Mouse (Mus musculus): ENCODE data around the gene Mdk.
A peak's percentile ranks its signal among the peaks of the same experiment; 100 is the strongest.

Mdk gene

DNA sequence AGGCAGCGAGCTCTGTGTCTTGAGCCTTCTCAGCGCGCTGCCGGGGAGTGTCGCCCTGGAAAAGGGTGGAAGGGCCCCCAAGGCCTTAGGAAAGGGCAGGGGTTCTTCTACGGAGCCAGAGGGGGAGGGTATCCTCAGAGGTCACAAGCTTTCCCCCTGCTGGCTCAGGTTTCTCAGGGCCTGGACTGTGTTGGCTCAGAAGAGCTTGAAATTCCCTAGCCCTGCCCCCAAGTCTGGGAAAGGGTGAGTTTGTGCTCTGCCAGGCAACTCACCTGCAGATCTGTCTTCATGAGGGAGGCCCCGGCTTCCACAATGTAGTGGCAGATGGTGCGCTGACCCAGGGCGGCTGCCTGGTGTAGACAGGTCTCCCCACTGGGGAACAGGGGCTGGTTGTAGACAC lies 1.4 kb upstream of the Mdk start:
- DNase-seq (ENCODE audit: low read depth, low spot score): peak; percentile 68

DNA sequence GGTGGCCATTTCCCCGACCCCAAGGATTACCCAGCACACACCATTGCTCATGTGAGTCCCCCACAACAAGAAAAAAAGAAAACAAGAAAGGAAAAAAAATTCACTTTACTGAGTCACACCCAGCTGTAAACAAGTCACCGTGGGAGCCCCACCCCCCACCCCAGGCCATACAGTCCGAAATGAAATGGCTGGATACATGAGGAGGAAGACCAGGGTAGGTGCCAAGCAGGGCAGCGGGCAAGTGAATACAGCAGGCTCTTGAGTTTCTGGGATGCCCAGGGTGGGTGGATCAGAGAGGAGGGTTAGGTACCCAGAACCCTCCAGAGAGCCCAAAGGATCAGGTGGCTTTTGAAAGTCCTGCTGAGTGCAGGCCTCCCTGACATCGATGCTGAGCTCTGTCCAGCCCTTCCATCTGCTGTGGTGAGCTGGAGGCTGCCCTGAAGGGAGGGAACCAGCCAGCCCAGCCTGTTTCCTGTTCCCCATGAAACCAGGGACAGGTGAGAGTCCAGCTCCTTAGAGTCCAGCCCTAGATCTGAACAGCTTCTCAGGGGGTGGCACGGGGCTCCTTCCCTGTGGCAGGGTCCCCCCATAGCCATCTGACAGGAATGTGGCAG lies 747 bp upstream of the Mdk start:
- DNase-seq (ENCODE audit: low read depth, low spot score): no peak

DNA sequence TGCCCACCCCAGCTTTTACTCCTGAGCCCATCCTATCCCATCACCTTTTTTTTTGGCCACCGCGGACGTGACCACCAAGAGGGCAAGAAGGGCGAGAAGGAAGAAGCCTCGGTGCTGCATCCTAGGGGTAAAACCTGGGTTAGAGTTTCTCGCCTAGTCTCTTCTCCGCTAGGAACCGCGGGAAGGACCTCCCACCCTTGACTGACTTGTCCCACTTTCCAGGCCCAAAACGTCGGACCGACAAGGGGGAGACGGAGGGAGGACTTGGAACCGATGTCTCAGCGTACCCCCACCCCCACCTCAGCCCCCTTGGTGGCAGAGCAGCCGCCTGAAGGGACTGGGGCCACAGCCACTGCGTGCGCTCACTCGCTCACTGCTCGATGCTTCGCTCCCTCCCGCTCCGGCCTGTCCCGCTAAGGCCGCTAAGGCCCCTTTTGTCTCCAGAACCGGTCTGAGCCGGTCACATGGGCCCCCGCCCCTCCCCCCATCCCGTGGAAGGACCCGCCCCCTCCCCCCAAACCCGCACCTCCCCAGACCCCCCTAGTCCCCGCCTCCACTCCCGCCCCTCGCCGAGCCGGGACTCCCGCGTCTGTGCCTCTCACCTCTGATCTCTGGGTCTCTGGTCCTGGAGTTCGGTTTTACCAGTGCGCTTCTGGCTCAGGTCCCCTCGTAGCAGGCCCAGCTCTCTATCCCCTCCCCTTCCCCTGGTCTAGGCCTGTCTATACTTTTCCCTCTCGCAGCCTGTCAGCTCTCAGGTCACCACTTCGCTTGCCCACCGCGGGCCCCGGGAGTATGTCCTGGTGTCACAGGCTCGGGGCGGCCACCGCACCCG lies 553 bp downstream of the Mdk start:
- peak; percentile 93 for DNase-seq (ENCODE audit: low read depth, low spot score)

DNA sequence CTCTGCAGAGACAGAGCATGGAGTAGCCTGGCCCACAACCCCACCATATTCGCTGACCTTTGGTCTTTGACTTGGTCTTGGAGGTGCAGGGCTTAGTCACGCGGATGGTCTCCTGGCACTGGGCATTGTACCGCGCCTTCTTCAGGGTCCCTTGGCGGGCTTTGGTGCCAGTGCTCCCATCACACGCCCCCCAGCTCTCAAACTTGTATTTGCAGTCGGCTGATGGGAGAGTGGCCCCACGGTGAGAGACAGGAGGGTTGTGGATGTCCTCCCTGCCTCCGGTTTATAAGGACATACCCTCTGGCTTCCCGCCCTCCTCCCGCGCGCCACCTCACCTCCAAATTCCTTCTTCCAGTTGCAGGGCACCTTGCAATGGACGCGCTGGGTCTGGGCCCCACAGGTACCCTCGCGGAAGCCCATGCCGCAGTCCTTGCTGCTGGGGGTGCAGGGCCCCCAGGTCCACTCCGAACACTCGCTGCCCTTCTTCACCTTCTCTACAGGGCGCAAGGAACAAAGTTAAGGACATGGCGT lies 1.3 kb downstream of the Mdk start:
- no peak for DNase-seq (ENCODE audit: low read depth, low spot score)

DNA sequence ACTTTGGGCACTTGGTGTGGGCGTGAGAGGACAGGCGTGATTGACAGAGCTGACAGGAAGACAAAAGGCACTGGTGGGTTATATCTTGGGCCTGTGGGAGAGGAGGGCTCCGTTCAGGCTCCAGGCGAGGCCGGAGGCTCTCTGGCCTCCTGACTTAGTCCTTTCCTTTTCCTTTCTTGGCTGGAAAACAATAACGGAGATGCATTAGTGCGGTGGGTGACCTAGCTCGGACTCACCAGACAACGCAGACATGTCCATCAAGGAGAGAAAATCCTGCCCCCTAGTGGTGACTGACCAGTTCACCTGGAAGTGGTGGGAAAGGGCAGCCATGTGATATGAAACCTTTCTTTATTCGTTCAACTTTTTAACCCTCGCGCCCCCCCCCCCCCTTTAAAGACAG lies 2.2 kb downstream of the Mdk start:
- DNase-seq (ENCODE audit: low read depth, low spot score): peak; percentile 87

DNA sequence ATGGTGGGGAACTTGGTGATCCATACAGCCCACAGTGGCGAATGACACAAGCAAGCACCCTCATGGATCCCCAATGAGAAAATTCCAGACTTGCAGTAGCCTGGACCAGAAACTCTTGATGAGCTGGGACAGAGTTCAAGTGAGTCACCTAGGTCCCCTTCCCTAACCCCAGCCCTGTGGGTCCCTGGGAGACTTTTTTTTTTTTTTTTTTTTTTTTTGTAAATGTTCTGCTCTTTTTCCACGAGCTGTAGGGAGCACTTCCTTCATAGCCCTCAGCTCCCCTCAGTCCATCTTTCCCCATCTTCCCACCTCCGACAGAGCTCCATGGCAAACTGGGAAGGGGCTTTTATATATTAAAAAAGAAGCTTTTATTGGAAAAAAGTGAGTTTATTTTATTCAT lies 2.6 kb downstream of the Mdk start:
- no peak for DNase-seq (ENCODE audit: low read depth, low spot score)

DNA sequence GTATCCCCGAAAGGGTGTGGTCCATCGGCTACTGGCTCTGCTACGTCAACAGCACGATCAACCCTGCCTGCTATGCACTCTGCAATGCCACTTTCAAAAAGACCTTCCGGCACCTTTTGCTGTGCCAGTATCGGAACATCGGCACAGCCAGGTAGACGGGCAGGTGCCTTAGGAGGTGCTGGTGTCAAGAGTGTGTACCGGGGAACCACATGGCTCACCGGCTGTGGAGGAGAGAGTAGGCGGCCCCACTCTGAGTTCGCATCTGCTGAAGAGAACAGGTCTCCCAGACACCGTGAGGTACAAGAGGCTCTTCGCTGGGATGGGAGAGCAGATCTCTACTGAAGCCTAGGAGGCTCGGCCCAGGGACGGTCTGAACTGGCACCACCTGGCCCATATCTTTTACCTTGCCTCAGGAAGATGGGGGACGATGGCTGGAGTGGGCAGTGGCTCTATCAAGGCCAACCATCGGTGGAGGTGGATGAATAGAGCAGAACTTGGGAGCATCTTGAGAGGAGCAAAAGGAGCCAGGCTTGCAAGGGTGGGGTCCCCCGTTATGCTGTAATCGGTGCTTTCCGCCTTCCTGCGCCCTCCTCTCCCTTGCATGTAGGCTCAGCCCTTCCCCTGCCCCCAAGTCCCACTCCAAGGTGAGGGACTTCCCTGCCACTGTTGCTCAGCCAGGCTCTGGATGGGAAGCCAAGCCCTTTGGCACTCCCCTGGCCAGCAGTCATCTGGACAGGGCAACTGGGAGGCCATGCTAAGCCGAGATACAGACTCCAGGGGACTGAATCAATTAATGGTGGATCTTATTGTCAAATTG lies 3.4 kb downstream of the Mdk start:
- no peak for DNase-seq (ENCODE audit: low read depth, low spot score)

DNA sequence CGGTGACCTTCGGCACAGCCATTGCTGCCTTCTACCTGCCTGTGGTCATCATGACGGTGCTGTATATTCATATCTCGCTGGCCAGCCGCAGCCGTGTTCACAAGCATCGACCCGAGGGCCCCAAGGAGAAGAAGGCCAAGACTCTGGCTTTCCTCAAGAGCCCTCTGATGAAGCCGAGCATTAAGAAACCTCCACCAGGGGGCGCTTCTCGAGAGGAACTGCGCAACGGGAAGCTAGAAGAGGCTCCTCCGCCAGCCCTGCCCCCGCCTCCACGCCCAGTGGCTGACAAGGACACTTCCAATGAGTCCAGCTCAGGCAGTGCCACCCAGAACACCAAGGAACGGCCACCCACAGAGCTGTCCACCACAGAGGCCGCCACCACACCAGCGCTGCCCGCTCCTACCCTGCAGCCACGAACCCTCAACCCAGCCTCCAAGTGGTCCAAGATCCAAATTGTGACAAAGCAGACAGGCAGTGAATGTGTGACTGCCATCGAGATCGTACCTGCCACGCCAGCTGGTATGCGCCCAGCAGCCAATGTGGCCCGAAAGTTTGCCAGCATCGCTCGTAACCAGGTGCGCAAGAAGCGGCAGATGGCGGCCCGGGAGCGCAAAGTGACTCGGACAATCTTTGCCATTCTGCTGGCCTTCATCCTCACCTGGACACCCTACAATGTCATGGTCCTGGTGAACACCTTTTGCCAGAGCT lies 4.1 kb downstream of the Mdk start:
- DNase-seq (ENCODE audit: low read depth, low spot score): peak; percentile 85

DNA sequence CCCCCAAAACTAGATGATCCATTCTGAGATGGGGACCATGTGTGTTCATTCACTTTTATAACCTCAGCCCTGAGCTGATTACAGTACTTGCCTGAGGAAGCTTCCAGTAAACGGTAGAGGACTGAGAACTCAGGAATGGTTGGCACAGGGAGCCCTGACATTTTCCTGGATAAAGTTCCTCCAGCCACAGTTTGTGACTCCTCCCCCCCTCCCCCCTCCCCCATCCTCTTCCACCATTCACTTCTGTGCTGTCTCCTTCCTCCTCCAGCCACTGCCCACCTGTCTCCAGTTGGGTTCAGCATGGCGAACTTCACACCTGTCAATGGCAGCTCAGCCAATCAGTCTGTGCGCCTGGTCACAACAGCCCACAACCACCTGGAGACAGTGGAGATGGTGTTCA lies 5.1 kb downstream of the Mdk start, which contains the start of gene Chrm4:
TSS of gene Chrm4 (plus strand) at position 301 of the 400 bp plus-strand sequence.
- no peak for DNase-seq (ENCODE audit: low read depth, low spot score)

DNA sequence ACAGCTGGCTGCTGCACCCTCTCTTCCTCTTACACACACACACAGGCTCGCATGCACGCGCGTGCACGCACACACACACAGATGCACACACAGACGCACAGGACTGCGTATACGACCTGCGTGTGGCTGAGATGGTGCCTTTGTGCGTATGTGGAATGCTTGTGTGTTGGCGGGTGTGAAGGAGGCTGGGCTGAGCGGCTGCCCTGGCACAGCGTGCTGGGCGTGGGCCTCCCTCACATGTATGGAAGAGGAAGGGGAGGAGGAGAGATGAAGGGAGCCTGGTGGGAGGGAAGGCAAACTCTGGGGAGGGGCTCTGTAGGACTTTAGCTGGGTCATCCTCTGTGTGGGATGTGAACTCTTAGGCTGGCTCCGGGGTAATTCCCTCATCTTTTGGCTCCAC lies 6.7 kb downstream of the Mdk start:
- peak; percentile 28 for DNase-seq (ENCODE audit: low read depth, low spot score)

DNA sequence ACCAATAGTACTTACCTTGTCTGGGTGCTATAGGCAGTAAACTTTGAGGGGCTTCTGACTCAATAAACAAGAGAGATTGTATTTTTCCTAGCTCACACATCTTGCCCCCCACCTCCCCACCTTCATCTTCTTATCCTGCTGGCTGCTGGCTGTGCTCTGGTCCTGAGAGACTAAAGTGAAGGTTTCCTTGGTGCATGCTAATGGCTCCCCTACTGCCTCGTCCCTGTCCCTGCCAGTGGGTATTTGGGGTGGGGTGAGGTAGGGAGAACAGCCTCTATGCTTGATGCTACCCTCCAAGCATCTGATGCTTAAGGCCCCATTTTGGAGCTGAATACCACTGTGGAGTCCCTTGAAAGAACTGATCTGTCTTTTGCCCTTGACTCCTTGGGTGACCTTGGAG lies 7.4 kb downstream of the Mdk start:
- peak; percentile 21 for DNase-seq (ENCODE audit: low read depth, low spot score)

DNA sequence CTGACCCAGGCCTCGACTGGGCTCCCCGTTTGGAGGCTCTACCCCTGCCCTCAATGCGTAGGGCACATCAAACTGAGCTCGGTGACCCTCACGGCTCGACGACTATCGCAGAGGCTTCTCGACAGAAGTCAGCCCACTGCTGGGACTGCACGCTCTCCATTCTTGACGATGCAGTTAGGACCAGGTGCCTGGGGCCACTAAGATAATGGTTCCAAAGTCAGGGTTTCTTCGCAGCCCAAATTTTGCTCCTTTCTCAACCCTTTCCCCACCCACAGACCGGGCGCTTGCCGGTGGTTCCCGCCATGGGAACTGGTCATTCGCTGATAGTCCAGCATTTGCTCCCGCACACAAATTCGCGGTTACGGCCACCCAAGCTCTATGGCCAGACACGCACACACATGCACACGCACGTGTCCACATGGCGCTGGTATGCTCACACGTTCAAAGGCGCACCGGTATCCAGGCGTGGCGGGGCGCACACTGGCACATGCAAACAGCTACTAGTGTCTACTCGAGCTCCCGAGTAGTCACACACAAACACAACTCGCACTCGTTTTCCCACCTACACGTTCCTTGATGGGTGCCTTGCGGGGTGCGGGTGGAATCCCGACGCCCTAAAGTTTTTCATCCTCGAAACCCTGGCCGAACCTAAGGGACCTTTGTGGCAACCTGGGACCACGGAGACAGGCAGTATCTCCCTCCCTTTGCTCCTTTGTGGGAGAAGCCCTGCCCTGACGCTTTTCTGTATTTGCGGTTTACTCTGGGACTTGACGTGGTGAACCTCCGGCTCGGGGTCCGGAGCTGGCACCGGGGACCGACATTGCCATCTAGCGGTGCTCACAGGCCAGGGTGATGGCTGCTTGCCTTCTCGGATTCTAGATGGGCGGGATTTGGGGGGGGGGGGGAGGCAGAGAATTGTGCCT lies 8.4 kb downstream of the Mdk start:
- peak; percentile 83 for DNase-seq (ENCODE audit: low read depth, low spot score)

DNA sequence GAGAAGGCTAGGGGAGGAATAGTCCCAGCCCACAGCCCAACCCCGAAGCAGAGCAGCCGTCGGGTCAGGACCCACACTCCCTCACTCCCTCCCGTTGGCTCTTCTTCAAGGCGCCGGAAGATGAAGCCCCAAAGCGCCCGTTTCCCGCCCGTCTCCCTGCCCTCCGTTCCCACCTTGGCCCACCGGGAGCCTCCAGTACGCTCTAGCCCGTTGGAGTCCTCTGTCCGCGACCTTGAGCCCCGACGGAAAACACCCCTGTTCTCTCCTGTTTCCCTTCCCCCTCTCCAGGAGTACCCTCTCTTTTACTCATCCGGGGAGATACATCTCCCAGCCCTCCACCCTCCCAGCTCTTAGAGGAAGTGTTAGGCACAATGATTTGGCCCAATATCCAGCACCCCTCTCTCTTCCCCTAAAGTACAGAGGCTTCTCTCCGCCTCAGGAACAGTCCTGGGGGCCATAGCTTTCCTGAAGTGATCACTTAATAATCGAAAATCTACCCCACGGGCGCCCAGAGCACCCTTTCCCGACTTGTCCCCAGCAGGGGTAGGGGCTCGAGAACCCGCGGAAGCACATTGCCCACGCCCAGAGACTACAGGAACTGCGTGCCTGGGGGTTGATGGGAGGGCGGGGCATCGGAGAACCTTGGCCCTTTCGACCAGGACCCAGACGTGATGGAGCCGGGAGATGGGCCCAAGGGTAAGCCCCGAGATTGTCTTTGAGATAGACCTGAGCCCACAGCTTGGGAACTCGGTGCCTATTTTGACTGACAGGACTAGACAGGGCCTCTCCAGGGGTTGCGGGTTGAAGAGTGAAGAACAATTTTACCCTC lies 9.3 kb downstream of the Mdk start:
- DNase-seq (ENCODE audit: low read depth, low spot score): peak; percentile 57

DNA sequence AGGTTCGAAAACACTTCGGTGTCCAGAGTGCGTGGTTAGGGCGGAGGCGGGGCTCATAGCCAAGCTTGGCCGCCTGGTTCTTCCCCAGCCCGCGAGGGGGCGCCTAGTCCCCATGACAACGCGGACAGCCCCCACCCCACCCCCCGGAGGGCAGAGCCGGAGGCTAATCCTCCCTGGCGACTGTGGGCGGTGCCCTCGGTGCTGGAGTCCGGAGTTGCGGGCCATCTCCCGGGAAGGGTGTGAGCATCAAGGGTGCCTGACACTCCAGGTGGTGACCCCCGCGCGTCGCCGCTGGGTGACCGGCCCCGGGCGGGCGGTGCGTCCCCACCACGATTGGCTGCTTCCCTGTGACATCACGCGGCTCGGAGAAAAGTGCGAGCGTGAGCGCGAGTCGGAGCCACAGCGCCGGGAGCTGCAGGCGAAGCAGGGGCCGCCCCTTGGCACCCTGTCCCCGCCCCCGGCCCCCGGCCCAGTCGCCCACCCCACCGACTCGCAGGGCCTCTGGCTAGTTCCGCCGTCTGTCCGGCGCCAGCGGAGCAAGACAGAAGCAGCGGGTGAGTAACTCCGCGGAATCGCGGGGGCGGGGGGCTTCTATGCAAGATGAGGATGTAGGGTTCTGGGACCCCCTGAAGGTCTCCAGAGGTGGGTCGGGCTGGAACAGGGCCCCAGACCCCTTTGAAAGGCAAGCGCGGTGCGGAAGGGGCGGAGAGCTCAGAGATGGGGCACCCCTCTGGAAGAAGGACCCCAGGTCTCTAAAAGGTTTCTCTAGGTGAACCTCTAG lies 10.1 kb downstream of the Mdk start:
- DNase-seq (ENCODE audit: low read depth, low spot score): peak; percentile 80

DNA sequence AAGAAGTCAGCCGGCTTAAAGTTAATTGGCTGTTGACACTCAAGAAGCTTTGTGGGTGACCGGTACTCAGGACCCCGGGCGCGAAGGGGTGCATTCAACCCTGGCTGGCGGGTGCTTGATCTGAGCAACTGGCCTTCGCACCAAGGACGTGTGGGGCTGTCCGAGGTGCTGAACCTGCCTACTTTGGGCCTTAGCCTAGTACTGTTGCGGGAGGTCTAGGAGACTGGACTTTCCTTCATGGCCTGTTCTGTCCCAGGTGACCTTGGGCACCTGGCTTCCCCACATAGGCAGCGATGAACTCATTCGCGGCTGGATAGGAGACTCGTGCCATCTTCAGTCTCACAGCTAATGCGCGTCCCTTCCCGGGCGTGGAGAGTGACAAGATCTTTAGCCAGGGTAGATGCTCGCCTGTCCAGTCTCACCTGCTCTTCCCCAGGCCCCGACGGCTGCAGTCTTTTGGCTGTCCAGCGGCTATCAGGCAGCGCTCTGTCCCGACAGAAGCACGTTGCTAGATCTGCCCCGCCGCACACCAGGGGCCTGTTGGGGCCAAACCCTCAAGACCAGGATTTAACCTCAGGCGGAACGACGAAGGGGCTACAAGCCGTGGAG lies 10.8 kb downstream of the Mdk start:
- peak; percentile 54 for DNase-seq (ENCODE audit: low read depth, low spot score)

DNA sequence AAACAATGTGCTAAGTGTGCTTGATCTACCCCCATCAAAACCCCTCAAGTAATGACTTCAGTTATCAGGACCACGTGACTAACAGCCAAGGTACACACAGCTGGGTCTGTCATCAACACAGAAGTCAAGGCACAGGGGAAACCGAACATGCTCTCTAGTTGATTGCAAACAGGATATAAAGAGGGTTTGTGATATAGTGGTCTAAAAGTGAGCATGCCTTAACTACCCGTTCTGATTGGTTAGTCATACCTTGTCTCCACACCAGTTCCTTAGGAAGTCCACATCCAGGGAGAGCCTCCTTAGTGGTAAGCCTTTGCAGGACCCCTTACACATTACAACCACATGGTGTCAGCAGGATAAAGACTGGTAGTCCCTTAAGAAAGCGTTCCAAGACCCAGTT lies 12.0 kb downstream of the Mdk start:
- DNase-seq (ENCODE audit: low read depth, low spot score): no peak

DNA sequence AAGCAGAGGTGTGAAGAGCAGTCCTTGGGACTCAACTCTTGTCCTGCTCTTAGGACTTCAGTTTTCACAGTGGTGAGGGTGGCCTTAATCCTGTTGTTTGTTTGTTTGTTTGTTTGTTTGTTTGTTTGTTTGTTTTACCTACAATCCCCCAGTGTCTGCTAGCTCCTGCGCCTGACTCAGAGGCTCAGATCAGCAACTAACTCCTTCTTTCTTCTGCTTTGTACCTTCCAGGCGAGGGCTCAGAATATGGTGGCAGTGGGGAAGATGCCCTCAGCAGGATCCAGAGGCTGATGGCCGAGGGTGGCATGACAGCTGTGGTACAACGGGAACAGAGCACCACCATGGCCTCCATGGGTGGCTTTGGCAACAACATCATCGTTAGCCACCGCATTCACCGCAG lies 15.0 kb downstream of the Mdk start:
- DNase-seq (ENCODE audit: low read depth, low spot score): no peak

DNA sequence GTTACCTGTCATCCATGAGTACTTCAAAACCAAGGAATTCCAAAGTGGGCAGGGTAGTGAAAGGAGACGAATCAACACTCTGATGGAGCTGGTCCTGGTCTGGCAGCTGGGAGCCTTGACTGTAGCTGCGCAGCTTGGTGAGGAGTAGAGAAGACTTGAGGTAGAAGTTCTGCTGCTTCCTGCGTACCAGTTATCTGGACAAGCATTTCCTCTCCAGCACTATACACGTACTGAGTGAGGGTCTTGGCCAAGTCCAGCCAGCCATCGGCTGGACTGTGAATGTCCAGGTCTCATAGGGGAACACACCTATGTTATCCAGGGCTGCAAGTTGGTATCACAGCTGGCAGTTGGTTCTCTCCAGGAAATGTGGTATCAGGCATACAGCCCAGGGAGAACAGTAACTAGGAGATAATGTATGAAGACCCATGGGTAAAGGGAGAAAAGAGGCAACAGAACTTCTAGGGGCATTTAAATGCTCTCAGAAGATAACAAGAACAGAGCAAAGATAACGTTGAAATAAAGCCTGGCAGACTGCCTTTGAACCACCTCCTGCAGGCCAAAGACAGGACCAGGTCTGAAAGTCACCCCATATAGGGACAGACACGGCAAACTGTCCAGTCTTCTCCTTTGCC lies 15.6 kb downstream of the Mdk start:
- no peak for DNase-seq (ENCODE audit: low read depth, low spot score)

Measured in ES-CJ7 (cell line).